Mouse (Mus musculus) spleen, adult 2 months (tissue): ENCODE measurements around the gene Ube2d1.

Experiments
- CTCF ChIP-seq: fragments of 200-500 bp; IDR thresholded peaks from 2 replicates; pipeline ENCODE4 v1.5.1; 2011; ENCODE audit warnings: mild to moderate bottlenecking, inconsistent platforms; ENCODE audit not compliant: insufficient read depth, insufficient read length, insufficient replicate concordance; ENCODE audit errors: extremely low read depth
- POLR2A ChIP-seq: fragments of 200-500 bp; IDR thresholded peaks from 2 replicates; pipeline ENCODE4 v1.6.1; 2011; ENCODE audit warnings: low read depth, low read length, inconsistent platforms

DNA sequence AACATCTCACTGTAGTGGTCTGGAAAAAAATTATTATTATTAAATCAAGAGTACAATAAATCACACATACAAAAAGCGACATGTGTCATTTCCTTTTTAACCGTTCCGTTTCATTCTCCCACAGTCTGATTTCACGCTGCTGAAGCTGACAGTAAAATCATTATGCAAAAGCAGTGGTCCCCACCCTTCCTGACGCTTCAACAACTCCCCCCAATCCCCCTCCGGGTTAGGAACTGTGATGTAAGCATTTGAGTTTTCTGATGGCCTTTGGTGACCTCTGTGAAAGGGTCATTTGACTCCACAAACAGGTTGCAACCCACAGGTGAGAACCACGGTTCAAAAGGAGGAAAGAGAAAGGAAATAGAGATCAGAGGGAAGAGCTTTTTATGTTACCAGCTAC is 38.1 kb downstream of the Ube2d1 start:
- no peak for TF ChIP-seq CTCF
- no peak for TF ChIP-seq POLR2A
